Mouse (Mus musculus) olfactory bulb, adult 2 months (tissue): ENCODE results near the gene Prim2. TPM values are rescaled to one million over a fixed set of nuclear protein-coding genes. Genes with fewer than 3 reads are reported as not detected.

Source experiments
- H3K27ac ChIP-seq: fragments of 200-500 bp; 2 replicates; pipeline ENCODE4 v1.5.1; 2012; ENCODE audit warnings: low read depth, low read length; ENCODE audit not compliant: insufficient read depth
- H3K4me1 ChIP-seq: fragments of 200-500 bp; 2 replicates; pipeline ENCODE4 v1.6.1; 2012; ENCODE audit warnings: low read length; ENCODE audit not compliant: control insufficient read depth, insufficient read depth
- H3K4me3 ChIP-seq: fragments of 200-500 bp; 2 replicates; pipeline ENCODE4 v1.5.1; 2012; ENCODE audit warnings: mild to moderate bottlenecking, low read depth, low read length, moderate library complexity; ENCODE audit not compliant: insufficient read depth
- CTCF ChIP-seq: fragments of 200-500 bp; IDR thresholded peaks from 2 replicates; pipeline ENCODE4 v1.5.1; 2012; ENCODE audit warnings: low read depth, mild to moderate bottlenecking, low read length, moderate library complexity; ENCODE audit not compliant: insufficient read depth
- POLR2A ChIP-seq: fragments of 200-500 bp; IDR thresholded peaks from 2 replicates; pipeline ENCODE4 v1.6.1; 2012; ENCODE audit warnings: mild to moderate bottlenecking, low read depth, low read length, moderate library complexity; ENCODE audit not compliant: insufficient read depth
- WGBS: fragments of 180-500 bp; shearing (Covaris S2); methylation state at CpG from one replicate; pipeline ENCODE4 v1.1.7; 2018; 5-methylcytosine and 5-hydroxymethylcytosine counted together
- polyA plus RNA-seq: library from polyadenylated mRNA; stranded (reverse); fragments of >200 nt; gene quantifications from 2 replicates; pipeline ENCODE4 v1.2.4, GENCODE M21; 2012; ENCODE audit warnings: low replicate concordance; ENCODE audit not compliant: missing spikeins, insufficient read depth, insufficient read length

Gene Prim2
- polyA plus RNA-seq, 1 experiment, result not detected

DNA sequence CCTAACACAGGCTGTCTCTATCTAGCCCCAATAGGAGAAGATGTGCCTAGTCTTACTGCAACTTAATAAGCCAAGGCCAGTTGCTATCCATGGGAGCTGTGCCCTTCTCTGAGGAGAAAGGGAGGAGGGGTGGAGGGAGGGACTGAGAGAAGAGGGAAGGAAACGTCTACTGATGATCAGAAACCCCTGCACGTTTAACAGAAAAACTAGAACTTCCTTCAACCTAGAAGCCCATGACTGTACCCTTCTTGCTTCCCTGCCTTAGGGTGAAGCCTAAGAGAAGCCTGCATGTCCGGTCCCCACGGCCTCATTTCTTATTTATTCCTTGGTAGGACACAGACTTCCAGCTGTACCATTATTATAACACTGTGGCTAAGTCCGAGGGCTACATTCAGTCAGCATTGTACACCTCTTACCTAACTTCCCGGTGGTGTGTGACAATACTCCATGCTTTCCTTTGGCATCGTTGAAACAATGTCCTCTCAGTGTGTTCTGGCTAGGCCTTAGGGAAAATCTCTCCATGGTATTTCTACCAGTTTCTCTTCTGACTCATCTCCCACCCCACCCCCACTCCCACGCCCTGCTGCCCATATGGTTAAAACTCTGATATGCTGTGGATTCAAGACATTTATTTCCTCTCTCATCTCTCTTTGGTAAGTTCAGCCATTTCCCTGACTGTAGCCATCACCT, 139.9 kb downstream of the Prim2 start:
- no peak overlapping the region for H3K27ac ChIP-seq
- no peak for TF ChIP-seq POLR2A
- TF ChIP-seq CTCF, result no peak
- H3K4me3 ChIP-seq, result no peak overlapping the region
- WGBS, result 90% methylated on average over 8 of the region's 8 CpGs
- H3K4me1 ChIP-seq, result no peaks in the 10 kb centered on the region

DNA sequence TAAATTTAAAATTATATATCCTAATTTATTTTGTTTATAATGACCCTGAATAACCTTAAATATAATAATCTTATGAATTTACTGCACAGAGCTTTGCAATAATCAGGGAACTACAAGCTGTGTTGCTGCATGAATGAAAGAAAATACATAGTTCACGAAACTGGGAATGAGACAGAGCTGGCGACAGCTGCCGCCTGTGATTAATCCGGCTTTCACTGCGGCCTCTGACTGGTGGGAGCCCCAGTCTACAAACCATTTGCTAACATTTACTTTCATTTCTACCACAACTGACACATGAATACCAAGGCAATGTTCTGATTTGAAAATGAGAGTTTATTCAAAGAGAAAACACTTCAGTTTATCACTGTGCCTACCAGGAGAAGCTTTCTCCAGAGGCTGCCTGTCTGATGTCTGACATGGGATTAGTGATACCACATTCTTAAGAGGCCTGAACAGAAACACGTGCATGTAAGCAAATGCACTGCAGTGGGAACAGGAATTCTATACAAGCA, 142.2 kb downstream of the Prim2 start:
- H3K4me3 ChIP-seq, result no peak overlapping the region
- no peak overlapping the region for H3K27ac ChIP-seq
- 64% methylated on average over 6 of the region's 6 CpGs for WGBS
- TF ChIP-seq CTCF (no peak), POLR2A (no peak)
- H3K4me1 ChIP-seq, result no peaks in the 10 kb centered on the region

DNA sequence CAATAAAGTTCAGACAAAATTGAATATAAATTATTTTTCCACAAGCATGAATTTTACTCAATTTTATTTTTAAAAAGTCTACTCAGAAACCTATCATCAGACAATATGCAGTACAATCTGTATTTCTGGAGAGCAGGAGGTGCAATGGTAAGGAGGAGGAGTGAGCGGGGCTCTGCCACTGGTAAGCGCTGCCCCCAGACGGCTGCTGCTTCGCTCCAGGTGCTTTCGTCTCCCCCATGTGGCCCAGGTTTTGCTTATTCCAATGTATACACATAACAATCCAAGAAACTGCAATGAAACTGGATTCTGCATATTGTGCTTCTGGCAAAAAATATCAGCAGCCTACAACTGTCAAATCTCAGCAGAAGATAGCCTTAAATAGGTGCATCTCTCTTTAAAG, 146.4 kb downstream of the Prim2 start:
- WGBS, result 90% methylated on average over 5 of the region's 5 CpGs

DNA sequence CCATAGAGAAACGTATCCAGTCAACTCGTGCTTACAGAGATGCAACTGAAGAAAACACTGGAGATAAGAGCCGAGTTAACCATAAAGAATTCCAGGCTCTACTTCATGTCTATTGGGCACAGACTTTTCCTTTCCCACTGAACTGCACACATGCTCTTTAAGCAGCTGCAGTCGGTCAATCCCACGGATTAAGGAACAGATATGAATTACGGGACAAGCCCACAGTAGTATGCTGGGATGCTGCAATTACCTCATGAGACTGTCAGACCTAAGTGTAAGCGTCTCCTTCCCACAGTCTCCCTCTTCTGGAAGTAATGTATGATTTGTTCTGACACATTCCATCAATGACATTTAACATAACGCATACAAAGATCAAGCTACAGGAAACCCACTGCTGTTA, 154.5 kb downstream of the Prim2 start:
- Histone ChIP-seq H3K4me1 (peaks cover 3% of the 10 kb centered on the region; the same call in 1 of the 2 replicates), H3K27ac (no peak overlapping the region), H3K4me3 (no peak overlapping the region)
- TF ChIP-seq POLR2A (no peak), CTCF (no peak)
- WGBS, result 93% methylated on average over 8 of the region's 8 CpGs

More for the DNA sequence above, 146.4 kb downstream of the Prim2 start:
- TF ChIP-seq CTCF (no peak), POLR2A (no peak)
- H3K27ac ChIP-seq, result no peak overlapping the region
- no peaks in the 10 kb centered on the region for H3K4me1 ChIP-seq
- no peak overlapping the region for H3K4me3 ChIP-seq

DNA sequence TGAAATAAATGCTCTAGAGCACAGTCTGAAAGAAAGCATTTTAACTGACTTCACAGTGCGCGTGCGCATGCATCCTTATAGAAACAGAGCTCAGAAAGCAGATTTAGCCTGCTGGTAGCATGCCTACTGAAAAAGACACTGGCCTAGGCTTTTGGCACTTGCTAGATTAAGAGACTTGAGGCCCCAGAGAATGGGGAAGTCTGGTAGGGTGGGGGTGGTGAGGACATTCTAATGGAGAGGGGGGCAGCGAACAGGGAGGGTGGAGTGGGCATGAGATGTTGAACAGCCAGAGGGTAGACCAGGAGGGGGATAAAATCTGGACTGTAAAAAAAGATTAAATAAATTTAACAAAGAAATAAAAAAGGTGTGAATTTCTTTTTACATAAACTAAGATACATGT, 158.3 kb downstream of the Prim2 start:
- no peak overlapping the region for H3K27ac ChIP-seq
- 93% methylated on average over 4 of the region's 4 CpGs for WGBS
- peaks cover 3% of the 10 kb centered on the region; the same call in 1 of the 2 replicates for H3K4me1 ChIP-seq
- H3K4me3 ChIP-seq, result no peak overlapping the region
- TF ChIP-seq POLR2A (no peak), CTCF (no peak)

DNA sequence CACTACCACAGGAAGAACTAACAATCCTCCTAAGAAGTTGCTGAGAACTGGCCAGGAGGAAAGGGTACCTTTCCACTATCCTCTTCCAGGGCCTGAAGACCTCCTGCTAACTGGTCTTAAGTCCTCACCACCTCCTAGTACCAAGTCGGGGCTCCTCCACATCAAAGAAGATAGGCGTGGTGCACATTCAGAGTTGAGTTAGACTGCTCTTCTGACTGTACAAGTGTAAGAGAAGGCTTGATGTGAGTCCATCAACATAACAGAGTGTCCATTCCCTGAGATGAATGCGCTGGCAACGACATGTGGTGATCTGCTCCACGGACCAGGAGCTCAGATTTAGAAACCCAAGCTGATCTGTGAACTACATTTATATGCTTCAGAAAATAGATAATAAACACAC, 165.2 kb downstream of the Prim2 start:
- Histone ChIP-seq H3K4me1 (no peaks in the 10 kb centered on the region), H3K27ac (no peak overlapping the region), H3K4me3 (no peak overlapping the region)
- 96% methylated on average over 5 of the region's 5 CpGs for WGBS
- TF ChIP-seq POLR2A (no peak), CTCF (no peak)

DNA sequence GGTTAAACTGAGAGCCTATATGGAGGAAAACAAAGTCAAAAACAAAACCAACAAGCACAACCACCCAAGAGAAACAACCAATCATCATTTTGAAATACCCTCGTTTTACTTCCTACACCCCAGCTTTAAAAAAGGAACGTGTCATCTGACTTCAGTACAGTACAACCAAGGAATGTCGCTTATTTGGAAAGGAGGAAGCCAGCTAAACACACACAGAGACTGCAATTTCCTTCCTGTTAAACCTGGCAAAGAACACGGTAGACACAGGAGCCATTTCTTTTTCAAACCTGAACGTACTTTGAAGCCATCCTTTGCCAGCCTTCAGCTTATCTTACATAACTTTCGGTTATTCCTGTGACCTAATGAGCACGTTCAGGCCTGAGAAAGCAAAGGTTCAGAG, 166.7 kb downstream of the Prim2 start:
- Histone ChIP-seq H3K27ac (no peak overlapping the region), H3K4me1 (no peaks in the 10 kb centered on the region), H3K4me3 (no peak overlapping the region)
- 65% methylated on average over 7 of the region's 7 CpGs for WGBS
- TF ChIP-seq POLR2A, result no peak

DNA sequence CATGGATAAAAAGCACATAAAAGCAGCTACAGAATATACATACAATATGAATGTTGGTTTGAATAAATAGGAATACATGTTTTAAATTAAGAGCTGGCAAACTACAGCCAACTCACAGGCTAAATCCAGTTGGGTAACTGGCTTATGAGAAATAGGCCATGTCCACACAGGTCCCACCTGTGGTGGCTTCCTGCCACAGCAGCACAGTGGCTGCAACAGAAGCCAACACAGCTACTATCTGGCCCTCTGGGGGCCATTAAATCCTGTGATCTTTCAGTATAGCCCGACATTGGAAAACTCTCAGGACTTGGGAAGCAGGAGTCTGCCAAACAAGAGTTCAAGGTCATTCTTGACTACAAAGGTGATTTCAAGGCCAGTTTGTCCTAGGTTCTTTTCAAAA, 167.3 kb downstream of the Prim2 start:
- no peaks in the 10 kb centered on the region for H3K4me1 ChIP-seq
- no peak overlapping the region for H3K27ac ChIP-seq
- WGBS, result 74% methylated on average over 1 of the region's 1 CpGs
- TF ChIP-seq POLR2A, result no peak
- TF ChIP-seq CTCF, result no peak
- H3K4me3 ChIP-seq, result no peak overlapping the region

DNA sequence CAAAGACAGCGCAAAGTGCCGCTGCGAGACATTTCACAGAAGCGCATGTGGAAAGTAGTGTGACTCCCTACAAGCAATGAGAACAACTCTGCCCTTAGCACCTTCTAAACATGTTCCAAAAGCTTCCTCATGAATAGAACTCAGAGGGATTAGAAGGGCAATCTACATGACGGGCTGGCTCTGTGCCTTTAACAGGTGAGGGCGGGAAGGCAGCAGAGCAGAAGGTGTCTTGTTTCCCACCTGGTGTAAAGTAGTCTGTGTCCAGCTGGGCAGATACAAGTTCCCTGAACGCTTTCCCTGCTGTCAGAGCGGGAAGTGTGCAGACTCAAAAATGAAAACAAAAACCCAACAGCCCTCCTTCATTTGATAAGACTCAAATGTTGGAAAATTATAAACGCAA, 169.5 kb downstream of the Prim2 start:
- TF ChIP-seq POLR2A (no peak), CTCF (no peak)
- Histone ChIP-seq H3K27ac (no peak overlapping the region), H3K4me1 (no peaks in the 10 kb centered on the region), H3K4me3 (no peak overlapping the region)
- WGBS, result 85% methylated on average over 9 of the region's 9 CpGs
